Mouse (Mus musculus) liver (tissue): ENCODE measurements around the gene Tenm2.
A peak's percentile ranks its signal among the peaks of the same experiment; 100 is the strongest.

Source experiments
- DNase-seq: peaks from one replicate; pipeline ENCODE4 v3.0.0-alpha.2; 2020; ENCODE audit warnings: mixed read lengths

The Tenm2 gene

DNA sequence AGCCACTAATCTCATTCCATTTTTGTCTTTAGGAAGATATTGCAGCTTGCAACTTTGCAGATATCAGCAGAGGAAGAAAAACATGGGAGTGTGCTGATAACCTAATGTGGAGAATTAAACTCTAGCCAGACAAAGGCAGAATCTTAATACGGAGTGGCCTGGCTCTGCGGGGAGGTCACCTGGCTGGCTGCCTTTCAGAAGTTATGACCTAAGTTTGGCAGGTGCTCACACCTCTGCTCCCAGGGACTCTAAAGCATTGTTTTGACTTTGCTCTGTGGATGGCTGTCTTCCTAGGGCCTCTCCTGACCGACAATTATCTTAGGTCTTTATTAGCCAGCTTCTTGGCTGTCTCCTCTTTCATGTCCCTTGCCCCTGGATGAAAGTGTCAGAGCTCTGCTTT is 1197.4 kb downstream of the Tenm2 start:
- no peak for DNase-seq

GRCm38 (mm10) chr11:36037311-36037710 is 1198.5 kb downstream of the Tenm2 start:
- no peak for DNase-seq

- peak; percentile 54 for DNase-seq
These were observed 1199.6 kb downstream of the Tenm2 start for GRCm38 (mm10) chr11:36036061-36036695.

DNA sequence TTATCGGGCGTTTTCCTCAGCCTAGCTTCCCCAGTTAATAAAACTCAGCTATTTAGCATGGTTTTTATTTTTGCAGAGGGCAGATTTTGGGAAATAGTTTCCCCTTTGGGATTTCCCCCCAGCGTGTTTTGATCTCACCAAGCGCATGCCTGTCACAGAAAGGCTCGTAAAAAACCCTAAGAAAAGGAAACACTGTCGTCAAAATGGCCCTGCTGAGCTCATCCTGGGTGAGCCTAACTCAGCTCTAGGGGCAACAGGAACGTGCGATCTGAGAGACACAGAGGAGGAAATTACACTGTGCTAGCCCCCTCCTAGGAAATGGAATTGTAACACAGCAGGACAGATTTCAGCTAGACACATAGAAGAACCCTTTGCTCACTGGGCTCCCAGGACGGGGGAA is 1204.0 kb downstream of the Tenm2 start:
- DNase-seq, result no peak

GRCm38 (mm10) chr11:36020009-36020408 is 1215.8 kb downstream of the Tenm2 start:
- DNase-seq, result no peak

GRCm38 (mm10) chr11:36013179-36013578 is 1222.6 kb downstream of the Tenm2 start:
- DNase-seq, result no peak

DNA sequence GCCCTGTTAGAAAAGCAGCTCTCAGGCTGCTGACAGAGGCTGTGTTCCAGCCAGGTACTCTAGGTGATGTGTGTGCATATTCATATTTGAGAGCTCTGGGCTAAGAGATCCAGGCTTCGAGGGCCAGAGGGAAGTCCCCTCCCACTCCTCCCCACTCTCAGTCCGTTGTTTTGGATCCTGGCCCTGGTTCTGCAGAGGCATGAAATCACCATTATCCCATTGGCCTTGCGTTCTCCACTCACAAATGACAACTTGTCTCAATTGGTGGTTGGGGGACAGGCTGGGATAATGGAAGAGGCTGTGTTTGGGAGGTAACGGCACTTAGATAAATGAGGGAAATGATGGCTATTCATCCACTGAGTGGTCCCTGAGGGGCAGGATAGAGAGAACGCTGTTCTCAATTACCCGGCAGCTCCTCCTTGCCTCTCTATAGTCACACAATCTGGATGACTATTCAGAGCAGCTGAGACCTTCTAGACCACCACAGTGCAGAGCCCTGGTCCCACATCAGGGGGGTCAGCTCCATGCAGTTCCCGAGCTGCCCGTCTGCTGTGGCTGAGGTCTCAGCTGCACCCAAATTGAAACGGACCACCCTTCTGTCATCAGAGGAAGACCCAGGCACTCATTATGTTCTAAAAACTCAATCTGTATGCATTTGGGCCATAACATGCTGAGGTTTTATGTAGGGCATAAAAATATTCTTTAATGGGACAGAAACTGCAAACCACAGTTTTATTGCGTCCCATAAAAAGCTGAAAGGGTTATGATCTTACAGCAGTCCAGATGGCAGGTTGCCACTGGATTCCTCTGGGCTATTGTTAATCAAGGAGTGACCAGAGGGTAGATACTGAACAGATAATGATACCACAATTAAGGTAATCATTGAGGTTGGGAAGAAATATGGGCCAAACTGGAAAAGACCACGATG is 1226.2 kb downstream of the Tenm2 start:
- DNase-seq, result no peak

GRCm38 (mm10) chr11:36002900-36003299 is 1232.9 kb downstream of the Tenm2 start:
- DNase-seq, result no peak

GRCm38 (mm10) chr11:36001282-36001970 is 1234.3 kb downstream of the Tenm2 start:
- DNase-seq, result peak; percentile 77

DNA sequence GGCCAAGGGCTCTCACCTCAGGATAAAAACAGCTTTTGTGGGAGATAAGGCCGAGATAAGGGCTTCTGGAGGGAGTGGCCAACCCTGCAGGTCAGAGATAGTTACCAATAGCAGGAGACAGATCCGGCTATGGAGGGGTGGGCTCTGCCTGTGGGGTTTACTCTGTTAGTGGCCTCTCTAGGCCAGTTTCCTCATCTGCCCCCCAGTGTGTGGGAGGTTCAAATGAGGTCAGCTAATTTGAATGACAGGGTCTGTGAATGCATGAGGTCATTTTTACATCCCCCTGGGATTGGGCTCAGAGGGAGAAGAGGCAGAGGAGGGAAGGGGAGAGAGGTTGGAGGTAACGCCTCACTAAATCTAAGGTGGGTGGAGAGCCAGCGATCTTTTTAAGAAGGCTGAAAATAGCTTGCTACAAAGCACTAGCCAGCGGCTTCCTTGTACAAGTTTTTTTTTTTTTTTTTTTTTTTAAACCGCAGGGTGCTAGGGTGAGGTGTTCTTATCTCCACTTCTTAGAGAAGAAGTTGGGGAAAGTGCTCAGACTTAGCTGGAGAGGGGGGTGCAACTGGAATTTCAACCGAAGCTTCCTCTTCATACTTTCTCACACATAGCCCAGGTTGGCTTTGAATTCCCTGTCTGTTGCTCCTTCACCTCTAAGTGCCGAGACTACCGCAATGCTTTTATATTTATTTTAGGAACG is 1235.0 kb downstream of the Tenm2 start:
- DNase-seq, result peak; percentile 22

DNA sequence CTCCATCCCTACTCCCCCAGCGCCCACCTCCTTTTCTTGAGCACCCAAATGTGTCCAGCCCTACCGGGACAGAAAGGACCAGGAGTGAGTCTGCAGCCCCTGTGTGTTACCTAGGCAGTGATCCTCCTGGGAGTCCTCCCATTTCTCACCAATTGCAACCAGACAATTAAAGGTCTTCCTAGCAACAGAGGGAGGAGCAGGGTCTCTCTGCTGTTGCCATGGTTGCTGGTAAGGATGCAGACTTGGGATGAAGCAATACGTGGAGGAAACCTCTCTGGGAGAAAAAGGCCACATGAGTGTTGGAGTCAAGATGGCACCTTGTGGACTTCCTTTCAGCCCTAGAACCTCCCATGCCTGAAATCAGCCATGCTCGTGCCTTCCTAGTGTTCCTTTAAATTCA is 1235.7 kb downstream of the Tenm2 start:
- no peak for DNase-seq

GRCm38 (mm10) chr11:35998048-35998447 is 1237.7 kb downstream of the Tenm2 start:
- DNase-seq, result no peak

DNA sequence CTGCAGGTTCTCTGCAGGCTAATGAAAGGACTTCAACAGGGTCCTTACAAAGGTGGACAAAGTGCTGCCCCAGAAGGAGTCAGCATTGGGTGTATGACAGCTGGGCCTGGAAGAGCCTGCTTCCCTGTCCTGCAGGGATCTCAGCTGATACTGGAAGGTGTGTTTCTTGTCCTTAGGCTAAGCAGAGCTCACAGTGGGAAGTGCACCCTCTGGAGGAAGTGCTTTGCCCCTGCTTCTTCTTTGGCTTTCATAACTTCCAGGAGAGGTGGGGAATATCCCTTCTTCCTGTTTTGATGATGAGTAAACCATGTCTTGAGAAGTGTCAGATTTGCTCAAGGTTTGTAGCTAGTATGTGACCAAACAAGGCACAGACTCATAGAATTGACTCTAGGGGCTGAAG is 1240.5 kb downstream of the Tenm2 start:
- no peak for DNase-seq

- no peak for DNase-seq
These were observed 1243.9 kb downstream of the Tenm2 start for GRCm38 (mm10) chr11:35991846-35992245.

- no peak for DNase-seq
These were observed 1245.8 kb downstream of the Tenm2 start for GRCm38 (mm10) chr11:35989967-35990366.

GRCm38 (mm10) chr11:35985841-35986393 is 1249.8 kb downstream of the Tenm2 start:
- DNase-seq, result no peak

GRCm38 (mm10) chr11:35982734-35983133 is 1253.0 kb downstream of the Tenm2 start:
- no peak for DNase-seq

DNA sequence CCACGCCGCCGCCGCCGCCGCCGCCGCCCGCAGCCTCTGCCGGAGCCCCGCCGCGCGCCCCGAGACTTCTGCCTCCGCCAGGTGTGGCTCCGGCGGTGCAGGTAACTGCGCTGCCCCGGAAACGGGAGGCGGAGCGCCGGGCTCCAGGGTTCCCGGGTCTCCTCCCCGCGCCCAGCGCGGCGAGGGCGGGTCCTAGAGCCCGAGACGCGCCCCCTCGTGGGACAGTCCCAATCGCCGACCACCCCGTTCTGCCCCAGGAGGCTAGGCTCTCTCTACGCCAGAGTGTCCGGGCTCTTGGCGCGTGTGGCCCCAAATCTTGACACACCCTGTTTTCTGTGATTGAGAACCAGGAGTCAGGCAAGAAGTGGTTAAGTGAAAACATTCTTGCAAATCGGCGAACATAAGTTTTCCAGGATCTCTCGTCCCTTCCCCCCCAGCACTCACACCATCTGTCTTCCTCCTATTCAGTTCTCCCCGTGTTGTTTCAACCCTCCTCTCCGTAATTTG is 1255.3 kb downstream of the Tenm2 start, which contains the start of gene Wwc1:
Gene Wwc1 (minus strand): TSS at position 117 of the 507 bp plus-strand sequence.
- DNase-seq, result peak; percentile 61

DNA sequence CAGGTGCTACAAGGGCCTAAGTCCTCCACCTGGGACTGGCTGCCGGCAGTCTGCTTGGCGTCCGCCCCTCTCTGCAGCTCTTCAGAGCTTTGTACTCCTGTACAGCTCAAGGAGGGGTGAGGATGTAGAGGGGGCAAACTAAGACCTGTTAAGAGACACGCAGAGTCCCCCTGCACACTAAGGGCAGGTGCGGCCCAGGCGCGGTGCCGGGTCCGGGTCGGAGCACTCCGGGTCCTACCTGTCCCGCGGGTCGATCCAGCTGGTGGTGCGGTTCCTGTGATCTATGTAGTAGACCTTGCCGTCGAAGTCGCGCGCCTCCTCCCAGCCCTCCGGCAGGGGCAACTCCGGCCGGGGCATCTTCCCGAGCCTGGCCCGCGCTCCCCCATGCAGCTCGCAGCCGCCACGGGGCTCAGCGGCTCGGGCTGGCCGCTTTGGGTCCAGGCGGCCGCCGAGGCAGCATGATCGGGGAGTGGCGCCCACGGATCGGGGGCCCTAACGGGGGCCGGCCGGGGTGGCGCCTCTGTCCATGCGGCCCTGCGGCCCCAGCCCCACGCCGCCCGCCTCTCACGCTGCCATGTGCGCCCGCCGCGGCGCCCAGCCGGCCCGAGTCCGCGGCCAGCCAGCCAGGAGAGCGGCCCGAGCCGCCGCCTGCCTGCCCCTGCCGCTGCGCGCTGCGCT is 1255.9 kb downstream of the Tenm2 start:
- no peak for DNase-seq

DNA sequence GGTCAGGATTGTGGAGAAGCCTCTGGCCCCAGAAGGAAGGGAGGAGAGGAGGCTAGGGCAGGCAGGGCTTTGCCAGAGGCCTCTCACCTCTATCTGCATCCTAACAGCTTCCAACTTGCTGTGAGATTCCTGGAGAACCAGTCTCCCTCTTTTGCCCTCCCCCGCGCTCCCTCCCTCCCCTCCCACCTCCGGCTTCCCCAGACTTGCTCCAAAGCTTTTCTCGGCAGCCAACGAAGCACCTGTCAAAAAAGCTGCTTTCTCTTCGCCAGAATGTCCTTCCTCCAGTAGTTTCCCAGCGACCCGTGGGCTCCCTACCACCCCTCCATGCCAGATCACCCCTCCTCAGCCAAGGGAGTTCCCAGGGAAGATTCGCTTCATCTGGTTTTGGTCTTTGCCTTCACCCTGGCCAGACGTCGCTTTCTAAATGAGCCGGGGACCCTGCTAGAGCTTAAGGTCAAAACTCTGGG is 1256.5 kb downstream of the Tenm2 start:
- no peak for DNase-seq

- DNase-seq, result no peak
These were observed 1258.0 kb downstream of the Tenm2 start for GRCm38 (mm10) chr11:35977796-35978195.

DNA sequence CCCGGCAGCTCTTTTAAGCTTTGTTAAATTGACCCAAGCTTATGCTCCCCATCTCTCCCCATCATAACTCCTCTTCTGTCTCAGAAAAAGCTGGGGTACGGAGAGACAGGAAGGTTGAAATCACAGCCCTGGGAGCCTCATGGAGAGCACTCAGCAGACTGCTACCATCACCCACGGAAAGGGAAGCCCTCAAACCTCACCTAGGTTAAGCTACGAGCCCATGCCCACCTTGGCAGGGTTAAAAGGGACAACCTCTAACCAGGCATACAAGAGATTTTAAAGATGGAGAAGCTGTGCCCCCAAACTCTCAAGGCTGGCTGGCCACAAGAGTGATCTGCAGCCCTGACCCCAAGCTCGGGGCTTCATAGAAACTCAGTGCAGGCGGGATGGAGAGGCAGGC is 1258.7 kb downstream of the Tenm2 start:
- DNase-seq, result no peak
